Mouse (Mus musculus) CH12.LX (cell line): ENCODE measurements at regions not wholly inside any gene's neighbourhood (a gene's known extent, or its start where the extent isn't known, plus 50 kb on each side); places are given as distances from the start of the nearest gene placed in this dataset.

Experiments
- CHD2 ChIP-seq: IDR thresholded peaks from 2 replicates; pipeline ENCODE4 v1.6.1; 2011; ENCODE audit warnings: low read length, improper control_type of control experiment
- CTCF ChIP-seq, 2 experiments: IDR thresholded peaks in 1 of 2; conservative IDR thresholded peaks in 1 of 2; 2 replicates each; pipeline ENCODE4 v1.5.1; 2011 to 2012; ENCODE audit warnings: low read depth in 2 of 2, low read length in 2 of 2, improper control_type of control experiment in 1 of 2, inconsistent platforms in 1 of 2, mild to moderate bottlenecking in 1 of 2, moderate library complexity in 1 of 2
- EP300 ChIP-seq: IDR thresholded peaks from 2 replicates; pipeline ENCODE4 v1.6.1; 2011; ENCODE audit warnings: low read length, improper control_type of control experiment
- ETS1 ChIP-seq: conservative IDR thresholded peaks from 2 replicates; pipeline ENCODE4 v1.6.1; 2012; ENCODE audit warnings: low read depth, mild to moderate bottlenecking, inconsistent platforms, low read length, improper control_type of control experiment, moderate library complexity
- GABPA ChIP-seq: IDR thresholded peaks from 2 replicates; pipeline ENCODE4 v1.6.1; 2012; ENCODE audit warnings: low read depth, low read length, improper control_type of control experiment, inconsistent platforms; ENCODE audit not compliant: insufficient replicate concordance
- MAFK ChIP-seq: IDR thresholded peaks from 2 replicates; pipeline ENCODE4 v1.6.1; 2011; ENCODE audit warnings: low read length, improper control_type of control experiment; ENCODE audit not compliant: insufficient replicate concordance
- MXI1 ChIP-seq: IDR thresholded peaks from 2 replicates; pipeline ENCODE4 v1.6.1; 2011; ENCODE audit warnings: mild to moderate bottlenecking, low read depth, low read length, improper control_type of control experiment
- NELFE ChIP-seq: IDR thresholded peaks from 2 replicates; pipeline ENCODE4 v1.6.1; 2011; ENCODE audit warnings: low read depth, low read length, improper control_type of control experiment
- POLR2A ChIP-seq: IDR thresholded peaks from 2 replicates; pipeline ENCODE4 v1.6.1; 2011; ENCODE audit warnings: low read depth, mild to moderate bottlenecking, improper control_type of control experiment, low read length
- SMC3 ChIP-seq: IDR thresholded peaks from 2 replicates; pipeline ENCODE4 v1.6.1; 2011; ENCODE audit warnings: low read depth, low read length, improper control_type of control experiment
- TCF12 ChIP-seq: IDR thresholded peaks from 2 replicates; pipeline ENCODE4 v1.6.1; 2014; ENCODE audit warnings: low read depth, mild to moderate bottlenecking, inconsistent platforms, low read length, improper control_type of control experiment
- USF1 ChIP-seq: IDR thresholded peaks from 2 replicates; pipeline ENCODE4 v1.6.1; 2014; ENCODE audit warnings: low read depth, mild to moderate bottlenecking, inconsistent platforms, low read length, improper control_type of control experiment
- ZKSCAN1 ChIP-seq: IDR thresholded peaks from 2 replicates; pipeline ENCODE4 v1.6.1; 2012; ENCODE audit warnings: low read depth, inconsistent platforms, low read length, improper control_type of control experiment, borderline replicate concordance

GRCm38 (mm10) chr14:76359837-76360410 lies 54.8 kb upstream of the Tsc22d1 start:
- no peak for TF ChIP-seq TCF12
- TF ChIP-seq POLR2A: no peak
- no peak for TF ChIP-seq CTCF (conservative IDR thresholded peaks at IDR 0.05 in 1 of 2, IDR thresholded peaks at IDR 0.05 in 1 of 2; ENCODE audit: low read depth in 2 of 2, low read length in 2 of 2)
- no peak for TF ChIP-seq MAFK
- TF ChIP-seq SMC3: no peak
- no peak for TF ChIP-seq EP300
- TF ChIP-seq NELFE: no peak
- TF ChIP-seq MXI1: no peak
- no peak for TF ChIP-seq USF1
- no peak for TF ChIP-seq CHD2
- TF ChIP-seq ZKSCAN1: no peak
- no peak for TF ChIP-seq GABPA
- no peak for TF ChIP-seq ETS1
